Mouse (Mus musculus) cerebellum, adult 9-10 months (tissue): ENCODE measurements around the gene Bend7.

Experiments used
- DNase-seq: peaks from one replicate; pipeline ENCODE4 v3.0.0; 2022

Bend7 gene

DNA sequence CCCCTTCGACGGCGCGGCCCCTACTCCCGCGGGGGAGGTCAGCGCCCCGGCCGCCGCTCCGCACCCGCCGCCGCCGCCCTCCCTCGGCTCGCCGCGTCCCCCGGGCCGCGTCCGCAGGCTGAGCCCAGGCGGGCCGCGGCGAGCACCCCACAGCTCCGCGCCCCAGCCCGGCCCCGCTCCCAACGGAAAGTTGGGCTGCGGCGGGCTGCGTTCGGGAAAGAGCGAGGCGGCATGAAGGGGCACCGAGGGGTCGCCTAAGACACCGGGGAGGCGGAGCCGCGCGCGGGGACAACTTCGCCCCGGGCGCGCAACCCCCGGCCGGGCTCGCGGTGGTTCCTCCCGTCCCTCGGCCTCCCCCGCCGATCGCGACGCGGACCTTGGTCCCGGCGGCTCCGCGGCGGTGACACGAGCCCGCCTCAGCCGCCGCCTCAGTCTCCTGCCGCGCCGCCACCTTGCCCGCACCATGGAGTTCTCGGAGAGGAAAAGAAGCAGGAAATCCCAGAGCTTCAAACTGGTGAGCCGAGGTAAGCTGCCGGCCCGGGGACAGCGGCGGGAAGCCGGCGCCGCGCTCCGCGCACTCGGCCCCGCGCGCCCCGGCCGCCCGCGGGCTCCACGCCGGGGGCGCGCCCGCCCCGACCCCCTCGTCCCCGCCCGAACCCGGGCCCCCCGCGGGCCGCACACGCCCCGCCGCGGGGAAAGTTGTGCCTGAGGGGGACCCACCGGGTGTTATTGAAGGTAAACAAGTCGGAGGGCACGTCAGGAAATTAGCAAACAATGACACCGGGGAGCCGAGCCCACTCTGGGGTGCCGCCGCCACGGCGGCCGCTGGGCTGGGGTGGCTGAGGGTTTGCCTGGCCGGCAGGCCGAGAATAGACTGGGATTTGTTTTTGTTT lies at the start of gene Bend7:
Gene Bend7, plus strand, starts transcription at position 63 of the 893 bp plus-strand sequence.
- no peak for DNase-seq

DNA sequence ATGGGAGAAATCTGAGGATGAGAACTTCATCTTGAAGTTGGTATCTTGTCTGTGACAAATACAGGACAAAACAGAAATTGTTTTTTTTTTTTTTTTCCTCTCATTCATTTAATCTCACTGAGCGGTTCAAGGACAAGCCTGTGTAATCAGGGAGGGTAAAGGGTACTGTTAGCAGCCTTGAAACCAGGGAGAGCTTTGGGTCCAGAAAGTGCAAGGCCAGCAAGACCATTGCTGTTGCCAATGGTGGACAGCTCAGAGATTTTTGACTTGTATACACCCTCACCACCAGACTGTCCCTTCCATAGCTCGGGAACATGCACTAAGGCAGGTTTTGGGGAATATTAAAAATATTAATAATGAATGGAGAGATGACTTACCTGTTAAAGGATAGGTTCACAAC lies 49.0 kb upstream of the Bend7 start:
- no peak for DNase-seq

DNA sequence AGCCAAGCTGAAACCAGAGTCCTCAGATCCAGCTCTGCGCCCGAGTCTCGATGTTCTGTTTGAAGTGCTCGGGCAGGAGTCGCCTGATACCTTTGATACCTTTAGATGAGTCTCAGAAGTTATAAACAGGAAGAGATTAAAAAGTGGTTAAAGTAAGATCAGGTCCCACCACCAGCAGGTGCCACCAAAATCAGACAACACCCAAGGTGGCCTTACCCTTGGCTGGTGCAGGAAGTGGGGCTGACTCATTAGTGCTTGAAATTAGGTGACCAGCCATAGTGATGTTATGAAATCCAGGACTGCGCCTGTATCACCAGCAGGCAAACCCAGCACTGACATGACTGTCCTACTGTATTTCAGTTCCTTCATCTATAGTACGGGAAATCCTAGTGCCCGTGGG lies 47.9 kb upstream of the Bend7 start:
- no peak for DNase-seq

DNA sequence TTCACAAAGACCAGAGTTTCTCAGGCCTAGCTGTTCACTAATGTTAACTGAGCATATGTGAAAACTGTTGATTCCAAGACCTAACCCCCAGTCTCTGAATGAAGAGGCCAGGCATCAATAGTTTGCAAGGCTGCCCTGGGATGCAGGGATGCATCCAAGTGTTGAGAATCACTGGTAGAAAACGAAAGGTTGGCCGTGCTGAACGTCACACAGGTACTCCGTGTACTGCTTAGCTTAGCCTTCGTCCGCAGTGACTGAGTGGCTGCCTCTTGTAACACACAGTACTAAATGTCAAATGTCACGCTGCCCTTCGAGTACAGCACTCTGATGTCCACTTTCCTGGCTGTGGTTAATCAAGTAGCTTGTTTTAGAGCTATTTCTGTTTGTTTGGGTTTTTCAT lies 46.0 kb upstream of the Bend7 start:
- no peak for DNase-seq

DNA sequence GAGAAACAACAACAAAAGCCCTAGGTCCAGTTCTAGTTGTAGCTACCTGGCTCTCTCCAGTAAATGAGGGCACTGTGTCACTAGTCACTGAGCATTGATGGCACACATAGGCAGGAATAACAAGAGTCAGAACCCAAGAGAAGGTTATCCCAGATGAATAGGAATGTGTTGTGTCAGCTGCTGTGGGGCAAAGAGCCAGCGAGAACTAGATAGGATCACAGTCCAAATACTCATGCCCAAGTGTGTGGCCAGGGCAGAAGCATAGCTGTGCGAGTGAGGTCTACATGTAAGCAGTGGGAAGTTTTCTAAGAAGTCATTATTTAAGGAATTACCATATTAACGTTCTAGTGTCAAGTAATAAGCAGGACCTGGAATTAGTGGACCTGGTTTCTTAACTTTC lies 37.7 kb upstream of the Bend7 start:
- no peak for DNase-seq

DNA sequence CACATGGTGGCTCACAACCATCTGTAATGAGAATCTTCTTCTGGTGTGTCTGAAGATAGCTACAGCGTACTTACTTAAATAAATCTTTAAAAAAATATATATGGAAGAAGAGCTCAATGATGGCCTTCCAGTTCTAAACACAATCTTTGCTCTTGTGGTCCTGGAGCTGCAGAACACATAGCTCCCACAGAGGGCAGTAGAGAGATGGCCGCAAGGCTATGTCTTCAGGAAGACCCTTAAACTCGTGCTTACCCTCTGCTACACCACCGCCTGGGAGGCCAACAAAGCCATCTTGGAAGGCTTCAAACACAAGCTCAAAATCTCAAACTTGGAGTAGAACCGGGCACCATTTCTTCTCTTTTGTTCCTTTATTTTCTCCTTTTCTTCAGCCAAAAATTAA lies 6.4 kb upstream of the Bend7 start:
- no peak for DNase-seq

DNA sequence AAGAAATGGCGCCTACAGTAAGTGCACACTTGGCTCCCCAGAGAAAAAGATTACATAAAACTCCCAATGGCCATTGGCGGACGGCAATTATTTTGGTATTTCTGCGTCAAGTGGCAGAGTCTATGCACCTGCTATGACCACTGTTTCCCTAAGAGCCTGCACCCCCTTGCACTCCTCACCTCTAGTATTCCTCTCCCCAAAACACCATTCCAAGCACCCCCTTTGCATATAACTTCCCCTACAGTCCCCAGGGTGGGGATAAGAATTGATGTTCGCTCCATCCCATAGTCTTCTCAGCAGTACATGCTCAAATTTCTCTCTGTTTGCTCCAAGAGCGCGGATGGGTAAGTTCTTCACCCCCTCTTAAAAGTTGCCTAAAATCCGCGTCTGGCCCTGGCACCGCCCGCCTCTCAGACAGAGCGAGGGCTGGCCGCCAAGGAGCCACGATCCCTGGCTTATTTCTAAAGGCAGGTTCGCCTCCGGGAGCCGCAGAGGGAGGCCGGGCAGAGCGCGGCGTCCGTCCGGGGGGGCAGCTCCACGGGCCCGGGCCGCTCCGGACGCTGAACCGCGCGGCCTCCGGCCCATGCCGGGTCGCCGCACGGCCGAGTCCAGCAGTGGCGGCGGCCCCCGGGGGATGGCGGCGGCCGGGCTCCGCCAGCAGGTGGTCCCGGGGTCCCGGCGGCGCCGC lies 406 bp upstream of the Bend7 start:
- no peak for DNase-seq

DNA sequence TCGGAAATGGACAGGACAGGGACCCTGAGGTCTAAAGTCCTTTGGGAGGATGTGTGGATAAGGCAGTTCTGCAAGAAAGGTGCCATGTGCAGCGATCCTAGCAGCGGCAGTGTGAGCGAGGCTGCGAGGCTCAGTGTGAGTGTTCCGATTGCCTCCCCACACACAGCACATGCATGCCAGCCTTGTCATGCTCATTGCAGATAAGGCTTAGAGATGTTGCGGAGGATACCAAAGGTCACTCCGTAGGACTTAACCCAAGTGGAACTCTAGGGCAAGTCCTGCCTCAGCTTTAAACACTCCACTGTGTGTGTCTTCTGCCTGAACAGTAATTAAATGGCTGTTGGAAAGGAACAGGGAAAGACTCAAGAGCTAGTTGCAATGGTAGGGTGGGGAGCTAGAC lies 5.5 kb downstream of the Bend7 start:
- no peak for DNase-seq

DNA sequence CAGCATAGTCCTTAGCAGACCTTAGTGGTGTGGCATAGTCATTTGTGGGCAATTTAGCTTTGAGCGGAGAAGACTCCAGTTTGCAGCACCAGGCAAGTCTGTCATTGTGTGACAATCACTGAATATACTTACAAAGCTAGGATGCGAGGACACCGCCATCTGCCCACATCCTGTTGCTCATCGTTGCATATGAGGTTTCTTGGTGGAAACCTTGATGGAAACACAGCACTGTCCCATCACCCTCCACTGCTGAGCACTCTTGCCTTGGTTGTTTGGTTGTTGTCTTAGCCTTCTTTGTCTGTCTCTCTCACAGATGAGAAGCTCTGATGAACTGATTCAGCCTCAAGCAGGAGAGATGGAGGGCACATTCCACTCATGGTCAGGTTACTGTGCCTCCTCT lies 12.5 kb downstream of the Bend7 start:
- no peak for DNase-seq

DNA sequence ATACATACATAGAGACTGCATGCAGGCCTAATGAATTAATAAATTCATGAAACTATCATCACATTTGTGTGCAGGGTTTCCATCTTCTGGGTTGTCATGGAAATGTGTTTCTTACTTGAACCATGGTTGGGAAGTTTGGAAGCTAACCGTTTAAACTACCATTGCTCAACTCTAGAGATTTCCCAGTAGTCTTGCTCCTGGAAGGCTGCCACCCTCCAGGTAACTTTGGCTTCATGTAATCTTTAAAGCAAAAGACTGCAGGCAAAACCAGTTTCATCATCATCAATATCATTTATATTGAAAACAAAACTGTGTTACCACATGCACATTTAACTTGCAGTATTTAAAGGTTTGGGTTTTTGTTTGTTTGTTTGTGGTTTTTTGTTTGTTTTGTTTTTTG lies 16.3 kb downstream of the Bend7 start:
- DNase-seq = no peak

DNA sequence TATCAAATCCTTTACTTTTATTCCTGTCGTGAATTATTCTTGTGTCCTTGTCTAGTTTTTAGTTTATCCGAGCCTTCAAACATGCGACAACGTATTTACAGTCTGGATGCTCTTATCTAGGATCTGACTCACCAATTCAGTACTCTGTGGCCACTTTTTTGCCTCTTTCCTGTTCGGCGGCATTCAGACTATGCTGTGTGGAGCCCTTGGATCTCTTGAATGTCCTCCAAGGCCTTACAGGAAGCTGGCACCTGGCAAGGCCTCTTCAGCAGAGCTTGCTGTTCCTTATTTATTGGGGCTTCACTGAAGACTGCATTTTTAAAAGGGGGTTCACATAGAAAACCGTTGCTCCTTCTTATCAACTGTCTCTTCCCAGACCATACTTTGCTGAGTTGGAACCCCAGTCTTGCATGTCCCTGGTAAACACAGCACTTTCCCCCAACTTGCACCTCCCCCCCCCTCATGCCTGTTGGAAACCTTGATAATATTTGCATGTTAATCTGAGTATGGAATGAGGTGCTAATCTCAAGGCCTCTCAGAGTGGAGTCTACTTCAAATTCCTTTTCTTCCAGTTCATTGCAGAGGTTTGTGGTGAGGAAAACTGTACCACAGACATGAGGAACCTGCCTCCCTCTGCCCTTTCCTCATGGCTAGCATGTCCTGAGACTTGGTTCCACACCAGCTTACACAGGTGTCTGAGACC lies 18.6 kb downstream of the Bend7 start:
- no peak for DNase-seq

DNA sequence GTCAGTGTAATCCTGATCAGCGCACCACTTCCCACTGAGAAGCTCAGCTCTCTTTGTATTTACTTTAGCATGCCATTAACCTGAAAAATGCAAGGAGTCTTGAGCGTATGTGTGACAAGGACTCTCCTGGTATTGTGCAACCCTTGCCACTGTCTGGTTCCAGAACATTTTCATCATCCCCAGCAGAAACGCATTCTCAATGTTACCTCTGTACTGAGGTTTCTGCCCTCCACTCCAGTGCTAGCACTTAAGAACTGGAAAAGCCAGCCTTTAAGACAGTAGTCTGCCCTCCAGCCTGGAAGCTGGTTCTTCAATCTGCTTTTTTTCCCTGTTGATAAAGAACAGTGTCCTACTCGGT lies 19.1 kb downstream of the Bend7 start:
- no peak for DNase-seq

DNA sequence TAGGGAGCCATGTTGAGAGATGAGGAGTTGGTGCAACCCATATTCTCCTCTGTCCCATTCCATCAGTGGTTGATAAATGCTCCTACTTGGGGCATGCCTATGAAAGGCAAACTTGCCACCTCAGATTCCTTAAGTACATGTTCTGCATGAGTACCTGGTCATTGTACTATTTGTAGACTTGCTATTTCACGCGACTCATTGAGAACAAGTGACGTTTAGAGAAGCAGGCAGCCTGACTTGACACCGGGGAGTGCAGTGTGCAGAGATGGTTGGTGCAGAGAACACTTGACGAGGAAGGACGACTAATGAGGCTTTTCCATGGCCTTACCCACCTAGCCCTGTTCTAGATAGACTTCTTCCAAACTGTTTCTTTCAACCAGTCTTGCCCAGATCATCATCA lies 34.3 kb downstream of the Bend7 start:
- DNase-seq = no peak

DNA sequence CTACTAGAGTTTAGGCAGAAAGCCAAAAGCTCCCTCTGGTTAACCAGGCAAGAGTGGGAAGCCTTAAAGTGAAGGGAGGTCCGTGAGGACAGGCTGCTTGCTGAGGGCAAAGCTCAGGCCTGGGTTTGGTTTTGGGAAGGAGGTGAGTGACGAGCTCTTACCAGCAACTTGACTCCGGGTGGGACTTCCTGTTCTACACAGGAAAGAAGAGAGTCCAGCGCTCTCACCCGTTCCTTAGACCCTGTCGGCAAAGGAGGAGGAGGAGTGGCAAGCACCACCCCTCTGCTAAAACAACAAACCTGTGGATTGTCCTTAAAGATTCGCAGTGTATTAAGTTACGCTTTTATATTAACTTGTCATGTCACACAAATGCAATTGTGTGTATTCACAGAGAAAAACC lies 38.1 kb downstream of the Bend7 start:
- DNase-seq = no peak

DNA sequence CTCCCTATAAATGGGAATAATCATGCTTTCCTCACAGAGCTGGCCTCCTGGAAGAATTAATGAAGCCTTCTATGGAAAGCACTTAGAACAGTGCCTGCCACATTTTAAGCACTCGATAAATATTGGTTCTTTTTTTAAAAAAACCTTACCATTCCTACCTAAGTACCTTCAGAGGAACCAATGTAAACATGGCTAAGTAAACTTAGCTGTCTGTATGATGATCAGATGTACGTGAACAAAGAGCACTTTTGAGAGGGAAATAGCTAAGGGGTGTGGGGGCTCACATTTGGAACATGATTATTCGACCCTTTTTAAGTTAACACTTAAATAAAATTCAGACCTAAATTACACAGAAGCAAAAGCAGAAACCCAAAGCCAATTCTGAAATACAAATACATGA lies 39.6 kb downstream of the Bend7 start:
- no peak for DNase-seq

DNA sequence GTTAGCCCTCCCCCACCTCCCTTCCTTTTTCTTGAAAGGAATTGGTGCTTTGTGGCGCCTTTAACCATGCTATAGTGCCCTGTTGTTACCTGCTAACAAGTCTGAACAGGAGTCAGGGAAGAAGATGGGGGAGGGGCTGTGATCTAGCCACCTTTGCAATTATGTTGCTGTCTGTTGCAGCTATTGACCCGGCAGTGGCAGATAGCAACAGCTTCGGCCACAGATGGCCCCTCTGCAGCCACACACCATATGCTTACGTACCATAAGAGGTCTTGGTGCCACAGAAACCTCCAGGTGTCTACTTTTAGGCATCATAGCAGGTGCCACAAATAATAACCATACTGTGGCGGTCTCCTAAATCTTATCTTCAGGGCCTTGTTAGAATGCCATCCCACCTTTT lies 43.1 kb downstream of the Bend7 start:
- DNase-seq = no peak

DNA sequence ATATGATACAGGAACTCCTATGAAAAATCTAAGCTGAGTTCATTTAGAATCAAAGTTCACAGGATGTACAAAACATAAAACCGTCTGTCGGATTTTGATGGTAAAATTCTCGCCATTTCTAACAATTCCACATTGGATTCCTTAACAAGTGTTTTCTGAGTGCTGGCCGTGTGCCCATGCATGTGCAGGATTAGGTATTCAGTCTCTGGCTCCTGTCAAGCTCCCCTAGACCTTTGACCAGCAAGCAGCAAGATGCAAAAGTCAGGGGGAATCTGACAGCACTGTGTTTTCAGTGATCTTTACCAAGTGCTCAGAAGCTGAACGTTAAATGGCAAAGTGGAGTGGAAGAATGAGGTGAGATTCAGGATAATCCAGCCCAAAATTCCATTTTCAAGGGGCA lies 44.3 kb downstream of the Bend7 start:
- DNase-seq = no peak

DNA sequence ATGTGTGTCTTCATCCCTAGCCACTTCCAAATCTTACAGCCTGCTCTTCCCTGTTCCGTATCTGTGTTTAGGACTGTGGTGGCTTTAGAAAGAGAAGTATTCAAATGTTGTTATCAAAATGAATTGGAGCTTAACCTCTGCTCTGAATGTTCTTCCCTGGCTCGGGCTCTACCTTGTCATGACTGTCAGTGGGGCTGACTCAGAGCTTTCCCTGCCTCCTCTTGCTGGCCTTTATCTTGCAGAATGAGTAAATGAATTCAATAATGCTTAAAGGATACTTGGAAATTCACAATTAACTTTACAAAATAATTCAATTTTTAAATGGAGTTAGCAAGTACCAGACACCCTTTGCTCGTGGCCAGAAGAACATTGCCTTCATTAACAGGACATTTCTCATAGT lies 46.4 kb downstream of the Bend7 start:
- DNase-seq = no peak

DNA sequence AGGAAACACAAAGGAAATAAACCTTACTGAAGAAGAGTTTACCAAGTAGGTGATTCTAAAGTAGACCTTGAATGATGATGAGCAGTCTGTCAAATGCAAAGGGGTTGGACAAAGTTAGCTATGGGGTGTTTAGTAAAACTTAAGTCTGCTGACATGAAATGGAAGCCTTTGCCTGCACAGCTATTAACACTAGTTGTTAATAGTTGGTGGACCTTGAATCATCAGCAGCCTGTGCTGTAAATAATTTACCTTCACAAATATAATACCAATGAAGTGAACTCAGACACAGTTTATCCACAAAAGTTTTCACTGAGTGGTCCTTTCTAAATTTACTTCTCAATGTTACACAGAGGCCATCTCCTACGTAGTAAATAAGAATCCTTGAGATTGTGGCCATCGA lies 52.7 kb downstream of the Bend7 start:
- no peak for DNase-seq

DNA sequence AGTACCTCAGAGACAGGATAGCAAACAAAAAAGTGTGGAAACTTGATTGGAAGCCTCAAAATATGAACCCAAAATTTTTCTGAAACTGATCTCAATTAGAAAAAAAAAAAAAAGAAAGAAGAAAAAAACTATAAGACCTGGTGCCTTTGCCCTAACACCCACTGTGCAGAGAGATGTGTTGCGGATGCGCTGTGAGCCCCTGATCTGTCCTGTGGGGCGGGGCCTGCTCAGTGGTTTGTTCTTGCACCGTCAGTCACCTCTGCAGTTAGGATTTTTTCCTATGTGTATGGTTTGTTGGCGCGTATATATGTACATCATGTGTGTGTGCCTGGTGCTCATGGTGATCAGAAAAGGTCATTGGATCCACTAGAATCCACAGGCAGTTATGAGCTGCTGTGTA lies 56.3 kb downstream of the Bend7 start:
- no peak for DNase-seq

DNA sequence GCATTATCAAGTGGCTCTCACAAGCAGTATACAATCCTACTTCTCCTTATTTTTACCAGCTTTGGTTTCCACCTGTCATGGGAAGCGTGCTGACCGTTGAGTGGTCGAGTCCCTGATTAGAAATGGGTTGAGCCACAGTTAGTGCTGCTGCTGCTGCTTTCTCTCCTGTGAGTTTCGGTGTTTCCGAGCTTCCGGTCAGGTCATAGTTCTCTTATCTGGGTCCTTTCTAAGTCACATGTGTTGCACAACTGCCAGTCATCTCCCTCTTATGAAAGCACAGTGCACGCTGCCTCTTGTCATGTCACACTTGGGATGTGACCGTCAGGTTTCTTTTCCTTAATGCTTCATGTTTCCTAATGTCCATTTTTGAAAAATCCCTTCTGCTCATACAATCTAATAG lies 59.7 kb downstream of the Bend7 start:
- DNase-seq = no peak

DNA sequence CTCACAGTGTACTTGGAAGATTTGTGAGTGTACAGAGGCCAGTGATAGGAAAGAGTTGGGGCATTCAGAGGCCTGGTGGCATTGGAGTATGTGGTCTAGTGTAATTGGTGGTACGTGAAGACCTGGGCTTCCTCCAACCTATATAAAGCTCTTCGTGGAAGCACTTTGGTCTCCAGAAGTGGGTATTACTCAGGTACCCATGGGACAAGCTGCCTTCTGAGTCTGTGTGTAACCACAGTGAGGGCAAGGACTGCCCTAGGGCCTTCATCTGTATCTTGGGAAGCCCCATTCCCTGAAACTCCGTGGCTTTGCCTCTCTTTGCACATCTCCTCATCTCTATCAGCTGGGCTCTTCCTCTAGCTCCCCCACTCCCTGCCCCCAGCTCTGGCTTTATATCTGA lies 64.0 kb downstream of the Bend7 start:
- no peak for DNase-seq

DNA sequence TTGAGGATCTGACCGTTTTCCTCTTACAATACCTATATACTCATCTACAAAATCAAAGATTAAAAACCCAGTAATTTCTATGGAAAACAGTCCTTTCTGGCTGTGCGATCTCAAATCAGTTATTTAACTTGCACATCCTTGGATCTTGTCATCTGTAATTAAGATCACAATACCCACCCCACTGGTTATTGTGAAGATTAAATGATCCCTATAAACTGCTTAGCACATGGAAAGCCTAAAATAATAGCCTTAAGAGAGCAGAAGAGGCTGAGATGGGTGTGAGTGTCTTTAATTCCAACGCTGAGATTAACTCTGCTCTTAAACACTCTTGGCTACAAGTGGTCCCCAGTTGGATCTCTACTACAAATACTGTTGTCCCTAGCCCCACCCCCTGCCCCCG lies 64.8 kb downstream of the Bend7 start:
- no peak for DNase-seq
